Mouse (Mus musculus) cerebellum, adult 9-11 months (tissue): ENCODE results near the gene Nsg2.

Source experiments
- DNase-seq: peaks from one replicate; pipeline ENCODE4 v3.0.0; 2022

Nsg2 gene

GRCm38 (mm10) chr11:32087779-32088442 lies 87.6 kb downstream of the Nsg2 start:
- DNase-seq = no peak

GRCm38 (mm10) chr11:32095793-32096192 lies 95.5 kb downstream of the Nsg2 start:
- DNase-seq = no peak

- DNase-seq = no peak
Measured at GRCm38 (mm10) chr11:32096346-32096745, 96.1 kb downstream of the Nsg2 start.

- DNase-seq = no peak
Measured at GRCm38 (mm10) chr11:32101059-32101632, 100.9 kb downstream of the Nsg2 start.

GRCm38 (mm10) chr11:32102976-32103375 lies 102.7 kb downstream of the Nsg2 start:
- DNase-seq = no peak

- no peak for DNase-seq
Measured at GRCm38 (mm10) chr11:32104406-32105116, 104.3 kb downstream of the Nsg2 start.

GRCm38 (mm10) chr11:32105750-32106646 lies 105.7 kb downstream of the Nsg2 start:
- no peak for DNase-seq

GRCm38 (mm10) chr11:32106647-32106985 lies 106.4 kb downstream of the Nsg2 start:
- DNase-seq = no peak

GRCm38 (mm10) chr11:32108441-32108840 lies 108.2 kb downstream of the Nsg2 start:
- DNase-seq = no peak
